Mouse (Mus musculus) brown adipose tissue, adult 24 weeks (tissue): Measurements from ENCODE around the gene Hsd17b2. TPM values are rescaled to one million over a fixed set of nuclear protein-coding genes. Genes with fewer than 3 reads are reported as not detected.

ENCODE experiments used
- H3K27ac ChIP-seq: fragments of 200-500 bp; replicated peaks from 2 replicates; pipeline ENCODE4 v1.5.1; 2012; ENCODE audit warnings: low read depth, mild to moderate bottlenecking, low read length
- H3K4me1 ChIP-seq: fragments of 200-500 bp; 2 replicates; pipeline ENCODE4 v1.6.1; 2012; ENCODE audit warnings: low read length, mixed read lengths; ENCODE audit not compliant: control insufficient read depth, insufficient read depth, insufficient read length
- H3K4me3 ChIP-seq: fragments of 200-500 bp; 2 replicates; pipeline ENCODE4 v1.5.1; 2012; ENCODE audit warnings: low read depth, mild to moderate bottlenecking, low read length, moderate library complexity; ENCODE audit not compliant: insufficient read depth
- polyA plus RNA-seq: library from polyadenylated mRNA; stranded (reverse); fragments of >200 nt; gene quantifications from 2 replicates; pipeline ENCODE4 v1.2.4, GENCODE M21; 2012; ENCODE audit not compliant: missing spikeins, insufficient read depth, insufficient read length

Hsd17b2 gene
- polyA plus RNA-seq, 1 experiment = not detected

- Histone ChIP-seq H3K4me1 (no peaks in the 10 kb centered on the region), H3K27ac (no peak overlapping the region), H3K4me3 (no peak overlapping the region)
Measured at GRCm38 (mm10) chr8:117692131-117692530, 9.6 kb upstream of the Hsd17b2 start.

DNA sequence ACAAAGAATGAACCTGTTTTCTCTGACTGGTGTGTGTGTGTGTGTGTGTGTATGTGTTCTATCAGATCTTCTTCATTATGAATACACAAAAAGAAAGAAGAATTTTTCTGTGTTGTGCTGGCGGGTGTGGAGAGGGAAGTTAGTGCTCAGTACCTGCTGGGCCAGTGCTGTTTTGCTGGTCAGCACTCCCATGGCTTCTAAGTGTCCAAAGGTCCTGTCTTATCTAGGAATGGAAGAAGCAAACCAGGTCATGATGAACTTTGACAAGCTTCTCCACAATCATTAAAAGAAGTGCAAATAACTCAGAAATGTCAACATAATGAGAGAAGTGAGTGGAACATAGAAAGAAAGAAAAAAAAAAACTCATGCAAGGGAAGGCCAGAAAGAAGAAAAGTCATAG, 6.1 kb upstream of the Hsd17b2 start:
- no peak overlapping the region for H3K4me3 ChIP-seq
- no peak overlapping the region for H3K27ac ChIP-seq
- no peaks in the 10 kb centered on the region for H3K4me1 ChIP-seq

GRCm38 (mm10) chr8:117697248-117697647, 4.5 kb upstream of the Hsd17b2 start:
- Histone ChIP-seq H3K27ac (no peak overlapping the region), H3K4me3 (no peak overlapping the region), H3K4me1 (no peaks in the 10 kb centered on the region)

GRCm38 (mm10) chr8:117700699-117701098, 1.0 kb upstream of the Hsd17b2 start:
- no peak overlapping the region for H3K27ac ChIP-seq
- H3K4me1 ChIP-seq = no peaks in the 10 kb centered on the region
- H3K4me3 ChIP-seq = no peak overlapping the region

DNA sequence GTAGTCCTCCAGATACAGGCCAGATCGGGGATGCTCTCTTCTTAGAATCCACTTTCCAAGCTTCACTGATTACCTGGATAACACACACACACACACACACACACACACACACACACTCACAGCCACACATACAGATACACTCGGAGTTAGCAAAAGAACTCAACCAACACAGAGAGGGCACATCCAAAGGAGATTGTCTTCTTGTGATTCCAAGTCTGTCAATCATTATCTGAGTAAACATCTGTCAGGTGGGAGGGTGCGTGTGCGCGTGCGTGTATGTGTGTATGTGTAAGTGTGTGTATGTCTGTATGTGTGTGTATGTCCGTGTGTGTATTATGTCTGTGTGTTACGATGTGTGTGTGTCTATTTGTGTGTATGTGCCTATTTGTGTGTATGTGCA, 458 bp upstream of the Hsd17b2 start:
- Histone ChIP-seq H3K4me3 (no peak overlapping the region), H3K4me1 (no peaks in the 10 kb centered on the region), H3K27ac (no peak overlapping the region)

DNA sequence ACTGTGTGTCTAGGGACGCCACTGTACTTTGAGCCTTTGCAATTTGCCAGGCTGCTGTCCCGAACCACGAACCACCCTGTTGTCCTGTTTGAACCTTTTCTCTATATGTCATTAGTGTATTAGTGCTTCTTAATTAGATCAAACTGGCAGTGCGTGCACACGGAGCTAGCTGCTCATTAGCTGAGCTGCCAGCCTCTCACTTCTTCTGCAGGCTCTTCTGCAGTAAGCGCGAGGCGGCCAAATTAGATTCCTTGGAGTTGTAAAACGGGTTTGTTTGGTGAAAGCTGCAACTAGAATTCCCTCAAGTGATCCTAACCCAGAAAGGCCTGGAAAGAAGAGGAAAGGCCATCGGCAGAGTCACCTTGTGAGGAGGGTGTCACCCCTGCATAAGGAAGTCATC, 997 bp downstream of the Hsd17b2 start:
- Histone ChIP-seq H3K27ac (no peak overlapping the region), H3K4me3 (no peak overlapping the region), H3K4me1 (no peaks in the 10 kb centered on the region)

DNA sequence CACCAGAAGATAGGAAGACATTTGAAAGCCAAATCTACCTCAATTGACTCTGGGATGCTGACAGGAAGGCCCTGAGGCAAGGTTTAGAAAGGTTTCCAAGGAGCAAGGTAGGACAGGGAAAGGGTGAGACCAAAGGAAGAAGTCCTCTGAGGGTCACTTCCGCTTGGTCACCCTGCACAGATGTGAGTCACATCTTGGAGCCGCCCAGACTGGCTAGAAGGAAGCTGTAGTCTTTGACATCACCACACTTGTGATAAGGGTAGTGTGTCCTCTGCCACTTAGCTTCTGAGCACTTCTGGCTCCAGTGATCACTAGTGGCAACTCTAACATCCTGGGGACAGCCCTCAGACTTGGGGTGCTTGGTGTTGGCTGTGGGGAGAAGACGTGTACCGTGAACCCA, 4.4 kb downstream of the Hsd17b2 start:
- H3K27ac ChIP-seq = no peak overlapping the region

GRCm38 (mm10) chr8:117712226-117712625, 10.5 kb downstream of the Hsd17b2 start:
- Histone ChIP-seq H3K27ac (no peak overlapping the region), H3K4me3 (no peak overlapping the region), H3K4me1 (no peaks in the 10 kb centered on the region; the same call in 1 of the 2 replicates)

More for the DNA sequence above, 4.4 kb downstream of the Hsd17b2 start:
- Histone ChIP-seq H3K4me3 (no peak overlapping the region), H3K4me1 (no peaks in the 10 kb centered on the region)

GRCm38 (mm10) chr8:117714604-117715003, 12.9 kb downstream of the Hsd17b2 start:
- H3K27ac ChIP-seq = no peak overlapping the region

GRCm38 (mm10) chr8:117715896-117716295, 14.2 kb downstream of the Hsd17b2 start:
- no peaks in the 10 kb centered on the region; the same call in 1 of the 2 replicates for H3K4me1 ChIP-seq
- no peak overlapping the region for H3K27ac ChIP-seq
- no peak overlapping the region for H3K4me3 ChIP-seq

More at GRCm38 (mm10) chr8:117714604-117715003, 12.9 kb downstream of the Hsd17b2 start:
- no peaks in the 10 kb centered on the region; the same call in 1 of the 2 replicates for H3K4me1 ChIP-seq
- no peak overlapping the region for H3K4me3 ChIP-seq

- Histone ChIP-seq H3K4me1 (no peaks in the 10 kb centered on the region; the same call in 1 of the 2 replicates), H3K27ac (no peak overlapping the region), H3K4me3 (no peak overlapping the region)
Measured at GRCm38 (mm10) chr8:117718152-117718860, 16.6 kb downstream of the Hsd17b2 start.

DNA sequence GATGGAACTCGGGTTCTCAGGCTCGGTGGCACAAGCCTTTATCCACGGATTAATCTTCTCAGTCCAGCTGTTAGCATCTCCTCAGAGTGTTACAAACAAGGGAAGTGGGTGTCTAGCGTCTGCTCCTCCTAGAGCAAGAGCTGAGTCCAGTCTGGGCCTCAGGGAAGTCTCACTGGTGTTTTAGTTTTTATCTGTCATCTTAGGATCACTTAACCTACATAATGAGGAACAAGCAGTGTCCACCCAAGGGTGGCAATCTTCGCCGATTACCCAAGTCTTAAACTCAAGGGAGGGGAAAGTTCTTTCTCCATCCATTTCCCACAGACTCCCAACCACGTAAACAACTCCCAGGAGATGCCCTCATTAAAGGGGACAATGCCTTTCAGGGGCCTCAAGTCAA, 24.8 kb downstream of the Hsd17b2 start:
- Histone ChIP-seq H3K4me3 (no peak overlapping the region), H3K4me1 (no peaks in the 10 kb centered on the region), H3K27ac (peak overlapping the region; percentile 24)

- H3K27ac ChIP-seq = no peak overlapping the region
Measured at GRCm38 (mm10) chr8:117727561-117727960, 25.9 kb downstream of the Hsd17b2 start.

GRCm38 (mm10) chr8:117728234-117728633, 26.5 kb downstream of the Hsd17b2 start:
- H3K4me3 ChIP-seq = no peak overlapping the region
- H3K27ac ChIP-seq = no peak overlapping the region
- H3K4me1 ChIP-seq = no peaks in the 10 kb centered on the region

More at GRCm38 (mm10) chr8:117727561-117727960, 25.9 kb downstream of the Hsd17b2 start:
- no peak overlapping the region for H3K4me3 ChIP-seq
- no peaks in the 10 kb centered on the region for H3K4me1 ChIP-seq

DNA sequence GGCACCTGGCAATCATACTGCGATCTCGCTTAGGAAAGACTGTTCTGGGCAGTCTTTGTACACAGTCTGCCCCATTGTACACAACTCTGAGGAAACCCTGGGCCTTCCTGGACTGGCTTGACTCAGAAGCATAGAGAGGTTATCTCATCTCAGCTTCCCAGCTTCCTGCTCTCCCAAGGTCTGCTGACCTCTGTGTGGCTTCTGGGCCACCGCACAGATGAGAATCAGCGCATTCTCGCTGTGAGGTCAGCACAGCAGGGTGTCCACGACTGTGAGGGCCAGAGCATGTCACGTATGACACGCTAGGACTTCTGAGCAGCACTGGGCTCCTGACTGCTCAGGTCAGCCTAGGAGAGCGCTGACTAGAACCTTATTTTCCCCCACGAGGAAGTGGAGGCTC, 29.3 kb downstream of the Hsd17b2 start:
- no peak overlapping the region for H3K4me3 ChIP-seq
- H3K27ac ChIP-seq = no peak overlapping the region
- H3K4me1 ChIP-seq = no peaks in the 10 kb centered on the region

- no peak overlapping the region for H3K27ac ChIP-seq
- H3K4me3 ChIP-seq = no peak overlapping the region
Measured at GRCm38 (mm10) chr8:117736657-117737175, 35.0 kb downstream of the Hsd17b2 start.

More at GRCm38 (mm10) chr8:117736657-117737175, 35.0 kb downstream of the Hsd17b2 start:
- no peaks in the 10 kb centered on the region for H3K4me1 ChIP-seq
